Mouse (Mus musculus): ENCODE results near the gene Asf1a. TPM values are rescaled to one million over a fixed set of nuclear protein-coding genes. Genes with fewer than 3 reads are reported as not detected.
"Not testable (repeated sequence)": the region's sequence is repeated elsewhere in the genome, so short reads cannot be mapped to it uniquely, and the experiment has no call there.

Asf1a gene
- polyA plus RNA-seq, 2 experiments: 38.0 to 109 TPM

- WGBS (ENCODE audit: insufficient replicate concordance): 72% methylated on average over 10 of the region's 10 CpGs
- Histone ChIP-seq H3K36me3 (replicated peaks; ENCODE audit: control insufficient read depth, insufficient read depth, low read depth) (no peaks in the 10 kb centered on the region), H3K9ac (replicated peaks) (no peak overlapping the region), H3K27ac (no peak overlapping the region), H3K27me3 (ENCODE audit: control insufficient read depth, insufficient read depth, low read length) (no peaks in the 10 kb centered on the region), H3K4me1 (replicated peaks; ENCODE audit: control insufficient read depth in 2 of 2, insufficient read depth in 2 of 2, low read length in 1 of 2) (no peaks in the 10 kb centered on the region), H3K9me3 (ENCODE audit: control insufficient read depth, low read length) (no peaks in the 10 kb centered on the region), H3K4me3 (ENCODE audit: insufficient read depth in 1 of 2, low read depth in 2 of 2, low read length in 2 of 2) (no peak overlapping the region), H3K4me2 (ENCODE audit: low read depth) (no peak overlapping the region)
- no peak for DNase-seq (ENCODE audit: low read depth in 3 of 3, low spot score in 3 of 3)
- no peak for ATAC-seq (ENCODE audit: insufficient read depth)
- TF ChIP-seq EP300 (IDR thresholded peaks at IDR 0.05; ENCODE audit: low read depth) (no peak), CTCF (IDR thresholded peaks at IDR 0.05; ENCODE audit: low read depth) (no peak)
Observed at GRCm38 (mm10) chr10:53634160-53634559, 37.6 kb downstream of the Asf1a start.

GRCm38 (mm10) chr10:53635246-53635971 lies 38.9 kb downstream of the Asf1a start:
- H3K9ac ChIP-seq (replicated peaks): no peak overlapping the region
- WGBS (ENCODE audit: insufficient replicate concordance): 20% methylated on average over 13 of the region's 13 CpGs
- no peak for ATAC-seq (ENCODE audit: insufficient read depth)
- no peaks in the 10 kb centered on the region for H3K27me3 ChIP-seq (ENCODE audit: control insufficient read depth, insufficient read depth, low read length)
- TF ChIP-seq CTCF (IDR thresholded peaks at IDR 0.05; ENCODE audit: low read depth) (no peak), EP300 (IDR thresholded peaks at IDR 0.05; ENCODE audit: low read depth) (no peak)
- no peaks in the 10 kb centered on the region for H3K9me3 ChIP-seq (ENCODE audit: control insufficient read depth, low read length)
- H3K4me3 ChIP-seq (ENCODE audit: insufficient read depth in 1 of 2, low read depth in 2 of 2, low read length in 2 of 2): no peak overlapping the region
- H3K4me1 ChIP-seq (replicated peaks; ENCODE audit: control insufficient read depth in 2 of 2, insufficient read depth in 2 of 2, low read length in 1 of 2): no peaks in the 10 kb centered on the region
- H3K36me3 ChIP-seq (replicated peaks; ENCODE audit: control insufficient read depth, insufficient read depth, low read depth): no peaks in the 10 kb centered on the region
- H3K27ac ChIP-seq: no peak overlapping the region
- no peak for DNase-seq (ENCODE audit: low read depth in 3 of 3, low spot score in 3 of 3)
- no peak overlapping the region for H3K4me2 ChIP-seq (ENCODE audit: low read depth)

- Histone ChIP-seq H3K4me2 (ENCODE audit: low read depth) (no peak overlapping the region), H3K36me3 (replicated peaks; ENCODE audit: control insufficient read depth, insufficient read depth, low read depth) (no peaks in the 10 kb centered on the region), H3K27me3 (ENCODE audit: control insufficient read depth, insufficient read depth, low read length) (no peaks in the 10 kb centered on the region), H3K27ac (no peak overlapping the region), H3K9ac (replicated peaks) (no peak overlapping the region), H3K4me1 (replicated peaks; ENCODE audit: control insufficient read depth in 2 of 2, insufficient read depth in 2 of 2, low read length in 1 of 2) (no peaks in the 10 kb centered on the region), H3K9me3 (ENCODE audit: control insufficient read depth, low read length) (no peaks in the 10 kb centered on the region), H3K4me3 (ENCODE audit: insufficient read depth in 1 of 2, low read depth in 2 of 2, low read length in 2 of 2) (no peak overlapping the region)
- TF ChIP-seq EP300 (IDR thresholded peaks at IDR 0.05; ENCODE audit: low read depth): no peak
- TF ChIP-seq CTCF (IDR thresholded peaks at IDR 0.05; ENCODE audit: low read depth): peak; percentile 40; the same call in 1 of the 2 replicates
- no peak for DNase-seq (ENCODE audit: low read depth in 3 of 3, low spot score in 3 of 3)
- ATAC-seq (ENCODE audit: insufficient read depth): no peak
Observed at GRCm38 (mm10) chr10:53641507-53641906, 45.0 kb downstream of the Asf1a start.

- Histone ChIP-seq H3K4me3 (ENCODE audit: insufficient read depth in 1 of 2, low read depth in 2 of 2, low read length in 2 of 2) (no peak overlapping the region), H3K4me2 (ENCODE audit: low read depth) (no peak overlapping the region), H3K9me3 (ENCODE audit: control insufficient read depth, low read length) (no peaks in the 10 kb centered on the region), H3K27me3 (ENCODE audit: control insufficient read depth, insufficient read depth, low read length) (no peaks in the 10 kb centered on the region), H3K36me3 (replicated peaks; ENCODE audit: control insufficient read depth, insufficient read depth, low read depth) (no peaks in the 10 kb centered on the region), H3K9ac (replicated peaks) (no peak overlapping the region), H3K4me1 (replicated peaks; ENCODE audit: control insufficient read depth in 2 of 2, insufficient read depth in 2 of 2, low read length in 1 of 2) (no peaks in the 10 kb centered on the region), H3K27ac (no peak overlapping the region)
- TF ChIP-seq CTCF (IDR thresholded peaks at IDR 0.05; ENCODE audit: low read depth): no peak
- no peak for TF ChIP-seq EP300 (IDR thresholded peaks at IDR 0.05; ENCODE audit: low read depth)
- ATAC-seq (ENCODE audit: insufficient read depth) (no peak), DNase-seq (ENCODE audit: low read depth in 3 of 3, low spot score in 3 of 3) (no peak)
- WGBS (ENCODE audit: insufficient replicate concordance): 49% methylated on average over 2 of the region's 2 CpGs
Observed at GRCm38 (mm10) chr10:53650683-53651082, 54.1 kb downstream of the Asf1a start.

GRCm38 (mm10) chr10:53654239-53654638 lies 57.7 kb downstream of the Asf1a start:
- H3K27me3 ChIP-seq (ENCODE audit: control insufficient read depth, insufficient read depth, low read length); H3K4me2 ChIP-seq (ENCODE audit: low read depth); ATAC-seq (ENCODE audit: insufficient read depth); H3K36me3 ChIP-seq (replicated peaks; ENCODE audit: control insufficient read depth, insufficient read depth, low read depth); H3K9me3 ChIP-seq (ENCODE audit: control insufficient read depth, low read length); H3K27ac ChIP-seq; H3K4me1 ChIP-seq (replicated peaks; ENCODE audit: control insufficient read depth in 2 of 2, insufficient read depth in 2 of 2, low read length in 1 of 2); DNase-seq (ENCODE audit: low read depth in 3 of 3, low spot score in 3 of 3); H3K4me3 ChIP-seq (ENCODE audit: insufficient read depth in 1 of 2, low read depth in 2 of 2, low read length in 2 of 2); H3K9ac ChIP-seq (replicated peaks): not testable (repeated sequence)
- 56% methylated on average over 5 of the region's 5 CpGs for WGBS (ENCODE audit: insufficient replicate concordance)
- peak; percentile 32 for TF ChIP-seq CTCF (IDR thresholded peaks at IDR 0.05; ENCODE audit: low read depth)

Other genes starting within 250 kb of the Asf1a start
- 1.2 TPM in 2 replicates for gene Cep85l, start 216.8 kb upstream of the Asf1a start, polyA plus RNA-seq (2012; rRNA removed)
- 1.8 and 1.9 TPM in 2 replicates for gene Cep85l, start 216.8 kb upstream of the Asf1a start, polyA plus RNA-seq (2014; fragmentation: Nextera tagmentation; extraction: Ambion mirVana)
- 2.0 and 2.4 TPM in 2 replicates for gene Mcm9, start 33.7 kb downstream of the Asf1a start, polyA plus RNA-seq (2012; rRNA removed)
- gene Mcm9, start 33.7 kb downstream of the Asf1a start, polyA plus RNA-seq (2014; fragmentation: Nextera tagmentation; extraction: Ambion mirVana): 4.2 and 6.1 TPM in 2 replicates
- 0.18 and 0.21 TPM in 2 replicates for gene Fam184a, start 154.4 kb downstream of the Asf1a start, polyA plus RNA-seq (2012; rRNA removed)
- 0.11 and 0.19 TPM in 2 replicates for gene Fam184a, start 154.4 kb downstream of the Asf1a start, polyA plus RNA-seq (2014; fragmentation: Nextera tagmentation; extraction: Ambion mirVana)